Mouse (Mus musculus): ENCODE results near the gene Trim21. TPM values are rescaled to one million over a fixed set of nuclear protein-coding genes. Genes with fewer than 3 reads are reported as not detected.
A peak's percentile ranks its signal among the peaks of the same experiment; 100 is the strongest.

The Trim21 gene
- polyA plus RNA-seq, 1 experiment from 2014 or later: 0.17 TPM

- no peak within 1 kb of the TSS for H3K4me2 ChIP-seq
- no peaks in the 10 kb centered on the region for H3K9me3 ChIP-seq (replicated peaks)
- no peak within 1 kb of the TSS for H3K27ac ChIP-seq
- WGBS: 85% methylated on average over 1 of the region's 1 CpGs
- H3K4me1 ChIP-seq: no peaks in the 10 kb centered on the region
- H3K4me3 ChIP-seq (replicated peaks): no peak within 1 kb of the TSS
- no peak within 1 kb of the TSS for H3K9ac ChIP-seq
- no peaks in the 10 kb centered on the region for H3K27me3 ChIP-seq
- ATAC-seq (replicated peaks; ENCODE audit: low FRiP score): no peak
- no peaks in the 10 kb centered on the region for H3K36me3 ChIP-seq
Measured at GRCm38 (mm10) chr7:102534449-102534848, 30.8 kb downstream of the Trim21 start, which contains the start of gene Olfr547. TSS of gene Olfr547 (plus strand) at chr7:102534749.

- Histone ChIP-seq H3K4me1 (no peaks in the 10 kb centered on the region), H3K9ac (no peak overlapping the region), H3K36me3 (no peaks in the 10 kb centered on the region), H3K27me3 (no peaks in the 10 kb centered on the region), H3K4me3 (replicated peaks) (no peak overlapping the region), H3K27ac (no peak overlapping the region), H3K4me2 (no peak overlapping the region), H3K9me3 (replicated peaks) (no peaks in the 10 kb centered on the region)
- 82% methylated on average over 1 of the region's 1 CpGs for WGBS
- no peak for ATAC-seq (replicated peaks; ENCODE audit: low FRiP score)
Measured at GRCm38 (mm10) chr7:102529052-102529451, 36.2 kb downstream of the Trim21 start.

- no peak overlapping the region for H3K4me3 ChIP-seq (replicated peaks)
- no peak for ATAC-seq (replicated peaks; ENCODE audit: low FRiP score)
- H3K36me3 ChIP-seq: no peaks in the 10 kb centered on the region
- no peak overlapping the region for H3K27ac ChIP-seq
- H3K9me3 ChIP-seq (replicated peaks): no peaks in the 10 kb centered on the region
- 87% methylated on average over 2 of the region's 2 CpGs for WGBS
- peaks cover 3% of the 10 kb centered on the region for H3K4me1 ChIP-seq
- H3K9ac ChIP-seq: no peak overlapping the region
- no peak overlapping the region for H3K4me2 ChIP-seq
- H3K27me3 ChIP-seq: peaks cover 12% of the 10 kb centered on the region
Measured at GRCm38 (mm10) chr7:102517051-102517335, 48.3 kb downstream of the Trim21 start.

GRCm38 (mm10) chr7:102516261-102517050 lies 48.8 kb downstream of the Trim21 start:
- 70% methylated on average over 10 of the region's 10 CpGs for WGBS
- Histone ChIP-seq H3K9ac (no peak overlapping the region), H3K36me3 (no peaks in the 10 kb centered on the region), H3K27ac (no peak overlapping the region), H3K4me2 (no peak overlapping the region), H3K27me3 (peaks cover 17% of the 10 kb centered on the region), H3K4me1 (peaks cover 3% of the 10 kb centered on the region), H3K4me3 (replicated peaks) (no peak overlapping the region), H3K9me3 (replicated peaks) (no peaks in the 10 kb centered on the region)
- ATAC-seq (replicated peaks; ENCODE audit: low FRiP score): no peak

- Histone ChIP-seq H3K4me2 (no peak overlapping the region), H3K4me1 (peaks cover 3% of the 10 kb centered on the region), H3K36me3 (no peaks in the 10 kb centered on the region), H3K4me3 (replicated peaks) (no peak overlapping the region), H3K9ac (no peak overlapping the region), H3K27me3 (peaks cover 17% of the 10 kb centered on the region), H3K9me3 (replicated peaks) (no peaks in the 10 kb centered on the region), H3K27ac (no peak overlapping the region)
- no peak for ATAC-seq (replicated peaks; ENCODE audit: low FRiP score)
- 71% methylated on average over 4 of the region's 4 CpGs for WGBS
Measured at GRCm38 (mm10) chr7:102514144-102514543, 51.1 kb downstream of the Trim21 start.

GRCm38 (mm10) chr7:102512814-102513435 lies 52.4 kb downstream of the Trim21 start:
- Histone ChIP-seq H3K9ac (peak overlapping the region; percentile 67), H3K4me2 (peak overlapping the region; percentile 97), H3K36me3 (no peaks in the 10 kb centered on the region), H3K4me1 (peaks cover 3% of the 10 kb centered on the region), H3K9me3 (replicated peaks) (no peaks in the 10 kb centered on the region), H3K4me3 (replicated peaks) (peak overlapping the region; percentile 55), H3K27me3 (peaks cover 17% of the 10 kb centered on the region), H3K27ac (no peak overlapping the region)
- peak; percentile 96 for ATAC-seq (replicated peaks; ENCODE audit: low FRiP score)
- under 1% methylated on average over 54 of the region's 54 CpGs for WGBS

GRCm38 (mm10) chr7:102511927-102512326 lies 53.4 kb downstream of the Trim21 start:
- Histone ChIP-seq H3K4me2 (no peak overlapping the region), H3K27me3 (peaks cover 17% of the 10 kb centered on the region), H3K4me3 (replicated peaks) (no peak overlapping the region), H3K27ac (no peak overlapping the region), H3K9ac (no peak overlapping the region), H3K4me1 (peaks cover 3% of the 10 kb centered on the region), H3K9me3 (replicated peaks) (no peaks in the 10 kb centered on the region), H3K36me3 (no peaks in the 10 kb centered on the region)
- ATAC-seq (replicated peaks; ENCODE audit: low FRiP score): no peak
- 93% methylated on average over 10 of the region's 10 CpGs for WGBS

- H3K9me3 ChIP-seq (replicated peaks): no peaks in the 10 kb centered on the region
- 74% methylated on average over 7 of the region's 7 CpGs for WGBS
- no peaks in the 10 kb centered on the region for H3K36me3 ChIP-seq
- no peak overlapping the region for H3K9ac ChIP-seq
- peaks cover 3% of the 10 kb centered on the region for H3K4me1 ChIP-seq
- H3K4me2 ChIP-seq: no peak overlapping the region
- H3K27ac ChIP-seq: no peak overlapping the region
- no peak for ATAC-seq (replicated peaks; ENCODE audit: low FRiP score)
- H3K4me3 ChIP-seq (replicated peaks): no peak overlapping the region
- H3K27me3 ChIP-seq: peaks cover 17% of the 10 kb centered on the region
Measured at GRCm38 (mm10) chr7:102509726-102510125, 55.6 kb downstream of the Trim21 start.

- no peak for ATAC-seq (replicated peaks; ENCODE audit: low FRiP score)
- Histone ChIP-seq H3K27me3 (peaks cover 9% of the 10 kb centered on the region), H3K36me3 (no peaks in the 10 kb centered on the region), H3K9me3 (replicated peaks) (no peaks in the 10 kb centered on the region), H3K9ac (no peak overlapping the region), H3K4me3 (replicated peaks) (no peak overlapping the region), H3K4me1 (peaks cover 3% of the 10 kb centered on the region), H3K4me2 (no peak overlapping the region), H3K27ac (no peak overlapping the region)
- 90% methylated on average over 6 of the region's 6 CpGs for WGBS
Measured at GRCm38 (mm10) chr7:102508666-102509065, 56.6 kb downstream of the Trim21 start.

GRCm38 (mm10) chr7:102508066-102508465 lies 57.2 kb downstream of the Trim21 start:
- no peak overlapping the region for H3K27ac ChIP-seq
- H3K4me3 ChIP-seq (replicated peaks): no peak overlapping the region
- H3K9me3 ChIP-seq (replicated peaks): no peaks in the 10 kb centered on the region
- no peak overlapping the region for H3K9ac ChIP-seq
- no peak overlapping the region for H3K4me2 ChIP-seq
- no peak for ATAC-seq (replicated peaks; ENCODE audit: low FRiP score)
- no peaks in the 10 kb centered on the region for H3K36me3 ChIP-seq
- 0 out of 2 replicates have a peak, but pooled peaks cover 8% of the 10 kb centered on the region for H3K27me3 ChIP-seq
- peaks cover 3% of the 10 kb centered on the region for H3K4me1 ChIP-seq
- WGBS: 90% methylated on average over 9 of the region's 9 CpGs

All from kidney, embryonic 15.5 days (tissue).